Mouse (Mus musculus) brain, embryonic 14.5 days (tissue): ENCODE data around the gene Vmn2r12. TPM values are rescaled to one million over a fixed set of nuclear protein-coding genes. Genes with fewer than 3 reads are reported as not detected.
"Not testable (repeated sequence)": the region's sequence is repeated elsewhere in the genome, so short reads cannot be mapped to it uniquely, and the experiment has no call there.

Source experiments
- DNase-seq: peaks from one replicate; pipeline ENCODE4 v3.0.0-alpha.2; 2011; ENCODE audit warnings: low read depth
- CTCF ChIP-seq: fragments of 200-500 bp; IDR thresholded peaks from 2 replicates; pipeline ENCODE4 v1.5.1; 2012; ENCODE audit warnings: inconsistent platforms, mild to moderate bottlenecking, moderate library complexity, borderline replicate concordance; ENCODE audit not compliant: insufficient read depth, insufficient read length; ENCODE audit errors: extremely low read depth
- POLR2A ChIP-seq: fragments of 200-500 bp; IDR thresholded peaks from 2 replicates; pipeline ENCODE4 v1.6.1; 2012; ENCODE audit warnings: mild to moderate bottlenecking, inconsistent platforms, borderline replicate concordance; ENCODE audit not compliant: poor library complexity, insufficient read depth, insufficient read length, severe bottlenecking; ENCODE audit errors: extremely low read depth
- polyA plus RNA-seq: library from polyadenylated mRNA; depleted of rRNA; stranded (reverse); fragments of >200 nt; gene quantifications from 2 replicates; pipeline ENCODE4 v1.2.3, GENCODE M21; 2012; rRNA removed

Gene Vmn2r12
- polyA plus RNA-seq: not detected in 2 replicates

- DNase-seq: not testable (repeated sequence)
Observed at GRCm38 (mm10) chr5:109097850-109098249, at the start of gene Vmn2r12. Gene Vmn2r12 (minus strand): TSS chr5:109097950.

GRCm38 (mm10) chr5:109139546-109139945 is 41.8 kb upstream of the Vmn2r12 start:
- no peak for TF ChIP-seq CTCF
- no peak for TF ChIP-seq POLR2A
- no peak for DNase-seq

- TF ChIP-seq POLR2A (no peak), CTCF (no peak)
- no peak for DNase-seq
Observed at GRCm38 (mm10) chr5:109136731-109137130, 39.0 kb upstream of the Vmn2r12 start.

- not testable (repeated sequence) for DNase-seq
Observed at GRCm38 (mm10) chr5:109096482-109096881, 1.3 kb downstream of the Vmn2r12 start.

- DNase-seq: not testable (repeated sequence)
Observed at GRCm38 (mm10) chr5:109072016-109072415, 25.7 kb downstream of the Vmn2r12 start.

- DNase-seq: not testable (repeated sequence)
Observed at GRCm38 (mm10) chr5:109059469-109059868, 38.3 kb downstream of the Vmn2r12 start, which contains the start of gene Vmn2r11. Gene Vmn2r11 (minus strand): TSS chr5:109059569.

- DNase-seq: no peak
- TF ChIP-seq POLR2A (no peak), CTCF (no peak)
Observed at GRCm38 (mm10) chr5:109055286-109055685, 42.5 kb downstream of the Vmn2r12 start.

Other genes with a start within 250 kb of the Vmn2r12 start
- gene Vmn2r9, start 245.3 kb downstream of the Vmn2r12 start, polyA plus RNA-seq: not detected in 2 replicates
- not detected in 2 replicates for gene Vmn2r10, start 91.4 kb downstream of the Vmn2r12 start, polyA plus RNA-seq
- gene Vmn2r11, start 38.4 kb downstream of the Vmn2r12 start, polyA plus RNA-seq: not detected in 2 replicates
- not detected in 2 replicates for gene Vmn2r13, start 94.2 kb upstream of the Vmn2r12 start, polyA plus RNA-seq
- not detected in 2 replicates for gene Vmn2r14, start 126.8 kb upstream of the Vmn2r12 start, polyA plus RNA-seq
- not detected in 2 replicates for gene Vmn2r15, start 199.7 kb upstream of the Vmn2r12 start, polyA plus RNA-seq
- gene Vmn2r16, start 232.2 kb upstream of the Vmn2r12 start, polyA plus RNA-seq: not detected in 2 replicates